Mouse (Mus musculus): ENCODE measurements around the gene Trim39.
A peak's percentile ranks its signal among the peaks of the same experiment; 100 is the strongest.

Gene Trim39

DNA sequence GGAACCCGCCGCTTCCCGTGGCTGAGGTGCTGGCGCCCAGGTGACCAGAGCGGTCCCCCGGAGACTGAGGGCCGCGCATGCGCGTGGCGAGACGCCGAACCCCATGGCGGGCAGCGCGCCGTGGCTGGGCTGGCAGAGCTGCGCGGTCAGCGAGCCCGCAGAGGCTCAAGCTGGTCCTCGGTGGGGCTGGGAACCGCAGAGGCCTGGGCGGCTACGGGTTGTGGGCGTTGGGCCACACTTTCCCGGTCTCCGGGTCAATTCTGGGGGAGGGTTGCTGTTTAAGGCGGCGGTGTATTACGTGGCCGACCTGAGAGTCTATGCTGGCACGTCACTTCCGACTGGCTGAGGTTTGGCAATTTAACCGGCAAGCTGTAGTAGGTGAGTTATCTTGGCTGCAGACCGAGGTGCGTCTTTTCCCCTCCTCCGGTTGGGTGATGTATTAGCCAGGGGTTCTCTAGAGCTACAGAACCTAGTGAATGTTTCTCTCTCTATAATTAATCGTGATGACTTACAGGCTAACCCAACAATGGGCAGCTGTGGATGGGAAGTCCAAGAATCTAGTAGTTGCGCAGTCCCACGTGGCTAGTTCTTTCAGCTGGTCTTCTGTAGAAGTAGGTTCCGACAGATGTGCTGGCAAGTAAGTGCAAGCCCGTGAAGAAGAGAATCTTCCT lies at the start of gene Trim39:
TSS of gene Trim39 (minus strand) at position 662 of the 671 bp plus-strand sequence.
- DNase-seq (ENCODE audit: low spot score) = peak; percentile 85

DNA sequence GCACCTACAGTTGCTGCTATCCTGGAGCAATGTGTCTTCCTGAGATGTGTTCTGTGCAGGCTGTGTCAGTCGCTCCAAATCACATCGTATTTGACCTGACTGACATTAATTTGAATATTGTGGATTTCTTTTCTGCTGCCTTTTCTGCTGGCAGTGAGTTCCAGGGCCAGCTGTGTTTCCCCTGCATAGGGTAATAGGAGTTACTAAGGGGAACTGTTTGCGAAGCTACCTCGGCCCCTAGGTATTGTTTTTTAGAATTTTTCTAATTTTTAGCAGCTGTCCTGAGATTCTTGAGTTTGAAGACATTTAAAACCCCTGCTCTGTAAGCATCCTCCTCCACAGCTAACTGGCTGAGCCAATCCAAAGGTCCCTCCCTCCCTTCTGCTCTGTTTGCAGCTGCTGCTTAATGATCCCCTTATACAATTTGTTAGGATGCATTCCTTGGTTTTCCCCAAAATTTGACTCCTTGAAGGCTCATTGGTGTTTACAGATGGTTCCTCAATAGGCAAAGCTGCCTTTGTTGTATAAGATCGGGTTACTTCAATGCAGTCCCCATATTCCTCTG lies 43.7 kb upstream of the Trim39 start:
- no peak for DNase-seq (ENCODE audit: low spot score)

DNA sequence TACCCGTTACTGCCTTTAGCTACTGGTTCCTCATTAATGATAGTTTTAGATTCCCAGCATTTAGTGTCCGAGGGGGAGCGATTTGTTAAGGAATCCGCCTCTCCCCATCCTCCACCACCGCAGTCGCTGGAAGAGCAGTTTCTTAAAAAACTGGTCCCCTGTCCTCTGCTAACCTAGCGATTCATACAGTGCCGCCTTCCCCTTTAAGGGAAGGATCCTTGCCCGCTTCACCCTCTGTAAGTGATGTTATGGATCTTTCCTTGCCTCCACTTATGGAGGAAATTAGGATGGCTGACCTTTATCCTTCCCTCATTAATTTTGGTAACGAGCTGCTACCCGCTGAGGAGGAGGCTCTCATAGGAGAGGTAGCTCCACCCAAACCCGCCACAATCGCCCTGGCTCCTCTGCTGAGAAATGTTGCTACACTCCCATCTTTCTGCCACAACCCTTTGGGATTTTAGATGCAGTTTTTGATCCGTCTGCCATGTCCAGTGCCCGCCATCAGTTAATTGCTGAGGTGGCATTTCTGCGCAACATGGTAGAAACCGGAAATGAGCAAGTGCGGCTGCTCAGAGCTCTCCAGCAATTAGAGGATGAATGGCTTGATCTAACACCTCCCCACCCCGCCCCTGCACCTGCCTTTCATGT lies 43.1 kb upstream of the Trim39 start:
- peak; percentile 66 for DNase-seq (ENCODE audit: low spot score)

DNA sequence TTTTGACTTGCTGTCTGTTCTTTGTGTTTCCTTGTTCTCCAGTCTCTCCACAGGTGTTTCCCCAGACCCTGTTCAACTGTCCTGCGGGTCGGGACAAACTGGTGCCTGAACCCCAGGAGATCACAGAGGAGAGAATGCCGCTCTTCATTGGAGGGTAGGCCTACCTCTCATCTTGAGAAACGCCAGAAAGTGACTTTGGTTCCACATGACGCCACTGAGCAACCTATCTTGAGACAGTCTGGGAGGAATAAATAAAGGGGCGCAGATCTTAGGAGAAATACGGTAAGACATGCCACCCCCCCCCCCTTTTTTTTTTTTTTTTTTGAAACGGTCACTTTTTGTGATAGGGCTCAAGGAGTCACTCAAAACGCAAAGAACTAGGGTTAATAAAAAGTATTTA lies 42.5 kb upstream of the Trim39 start:
- peak; percentile 47 for DNase-seq (ENCODE audit: low spot score)

DNA sequence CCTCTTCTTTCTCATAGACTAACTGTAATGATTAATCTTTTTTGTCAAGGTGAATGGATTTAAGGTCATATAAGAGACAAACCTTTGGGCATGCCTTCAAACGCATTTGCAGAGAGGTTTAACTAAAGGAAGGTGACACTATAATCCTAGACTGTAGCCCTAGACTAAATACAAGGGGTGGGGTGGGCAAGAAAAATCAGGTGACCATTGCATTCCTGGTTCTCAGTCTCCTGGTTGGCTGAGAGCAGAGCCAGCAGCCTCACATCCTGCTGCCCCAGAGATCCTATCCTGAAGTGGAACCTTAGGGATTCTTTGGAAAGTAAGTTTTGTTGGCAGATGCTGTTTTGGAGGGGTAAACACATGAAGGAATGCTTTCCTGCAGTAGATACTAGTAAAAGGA lies 37.2 kb upstream of the Trim39 start:
- DNase-seq (ENCODE audit: low spot score) = no peak

DNA sequence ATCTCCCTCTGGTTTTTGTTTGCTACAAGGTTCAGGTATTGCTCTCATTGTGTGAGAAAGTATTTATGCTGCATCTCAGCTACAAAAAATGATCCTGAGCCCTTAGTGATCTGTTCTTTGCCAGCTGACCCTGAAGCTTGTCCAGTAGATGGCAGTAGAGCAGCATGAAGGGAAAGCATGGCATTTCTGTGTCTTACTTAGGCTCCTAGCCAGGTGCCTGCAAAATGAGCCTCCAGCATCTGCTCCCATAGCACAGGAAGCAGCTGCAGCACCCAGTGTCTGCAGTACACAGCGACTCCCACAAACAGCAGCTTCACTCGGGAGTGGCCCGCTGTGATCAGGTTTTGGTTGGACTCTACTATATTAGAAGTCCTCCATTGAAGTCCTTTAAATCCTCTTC lies 36.8 kb upstream of the Trim39 start:
- DNase-seq (ENCODE audit: low spot score) = peak; percentile 90

DNA sequence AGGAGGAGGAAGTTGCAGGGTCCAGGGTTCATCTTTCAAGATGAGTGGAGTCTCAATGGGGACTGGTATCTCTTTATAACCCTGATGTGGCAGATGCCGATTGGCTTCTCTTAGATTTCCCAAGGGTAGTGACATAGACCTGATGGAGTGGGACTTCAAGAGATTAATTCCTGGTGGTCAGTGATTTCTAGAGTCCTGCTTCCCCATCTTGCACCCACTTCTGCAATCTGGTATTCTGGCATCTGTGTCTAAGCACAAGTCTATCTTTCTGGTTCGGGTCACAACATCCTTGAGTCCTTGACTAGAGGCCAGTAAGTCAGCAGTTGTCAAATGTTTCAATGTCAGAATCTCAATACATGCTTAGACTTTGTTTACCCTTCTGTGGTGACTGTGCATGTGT lies 14.3 kb upstream of the Trim39 start, which contains the start of gene H2-M10.2:
TSS of gene H2-M10.2 (minus strand) at position 101 of the 400 bp plus-strand sequence.
- DNase-seq (ENCODE audit: low spot score) = no peak

DNA sequence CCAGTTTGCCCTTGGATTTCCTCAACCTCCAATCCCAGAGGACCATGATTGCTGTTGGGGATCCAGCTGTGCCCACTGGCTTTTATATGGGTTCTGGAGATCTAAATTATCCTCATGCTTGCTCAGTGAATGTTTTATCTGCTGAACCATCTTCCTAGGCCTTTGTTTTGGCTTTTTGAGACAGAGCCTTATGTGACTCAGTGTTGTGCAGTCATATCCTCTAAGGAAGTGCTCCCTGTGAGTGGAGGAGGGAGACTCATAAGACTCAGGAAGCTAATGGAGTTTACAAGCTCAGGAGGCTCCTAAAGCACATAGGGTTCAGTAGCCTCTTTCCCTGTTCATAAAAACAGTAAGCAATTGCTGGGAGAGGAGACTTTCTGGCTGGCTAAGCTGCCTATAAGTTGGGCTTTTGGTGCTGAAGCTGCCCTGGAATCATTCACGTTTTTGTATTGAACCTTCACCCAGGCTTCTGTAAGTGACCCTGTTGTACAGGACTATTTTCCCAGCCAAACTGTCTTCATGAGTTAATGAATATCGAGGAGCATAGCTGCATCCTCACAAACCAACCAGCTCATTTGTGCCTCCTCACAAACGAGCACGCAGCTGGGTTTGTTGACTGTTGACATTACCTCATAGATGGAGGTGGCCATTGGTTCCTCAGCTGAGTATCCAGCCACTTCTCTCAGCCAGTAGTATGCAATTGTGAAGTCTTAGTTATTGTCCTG lies 9.6 kb upstream of the Trim39 start:
- no peak for DNase-seq (ENCODE audit: low spot score)

DNA sequence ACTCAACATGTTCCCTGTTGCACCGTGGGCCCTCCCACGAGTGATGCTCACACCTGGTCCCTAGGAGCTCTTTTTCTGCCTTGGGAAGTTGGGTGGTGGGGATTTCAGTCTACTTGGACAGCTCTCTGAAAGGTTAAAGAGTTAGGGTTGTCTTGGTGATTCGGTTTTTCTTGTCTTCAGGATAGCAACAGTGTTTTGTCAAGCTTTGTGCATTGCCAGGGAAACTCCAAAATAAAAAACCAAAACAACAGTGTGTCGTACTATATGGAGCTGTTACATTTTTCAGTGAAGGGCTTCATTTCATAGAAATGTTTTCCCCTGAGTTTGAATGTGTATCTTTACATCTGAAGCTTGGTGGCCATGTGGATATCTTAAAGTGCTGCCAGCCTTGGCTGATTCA lies 2.7 kb upstream of the Trim39 start:
- DNase-seq (ENCODE audit: low spot score) = no peak

DNA sequence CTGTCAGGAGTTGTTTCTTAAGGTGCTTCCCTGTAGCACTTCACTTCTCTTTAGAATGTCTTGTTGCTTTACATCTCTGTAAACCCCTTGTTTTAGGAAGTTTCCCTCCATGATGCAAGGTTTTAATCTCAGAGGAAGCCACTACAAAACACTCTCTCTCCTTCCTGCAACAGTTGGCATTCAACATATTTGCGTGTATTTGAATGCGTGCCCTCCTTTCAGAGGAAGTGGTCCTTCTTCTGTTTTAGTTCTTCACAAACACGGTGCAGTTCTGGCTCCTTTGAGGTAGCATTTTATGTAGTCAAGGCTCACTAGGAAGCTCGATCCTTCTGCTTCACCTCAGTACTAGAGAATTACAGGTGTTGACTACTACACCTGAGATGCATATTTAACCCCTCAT lies 1.7 kb upstream of the Trim39 start:
- no peak for DNase-seq (ENCODE audit: low spot score)

DNA sequence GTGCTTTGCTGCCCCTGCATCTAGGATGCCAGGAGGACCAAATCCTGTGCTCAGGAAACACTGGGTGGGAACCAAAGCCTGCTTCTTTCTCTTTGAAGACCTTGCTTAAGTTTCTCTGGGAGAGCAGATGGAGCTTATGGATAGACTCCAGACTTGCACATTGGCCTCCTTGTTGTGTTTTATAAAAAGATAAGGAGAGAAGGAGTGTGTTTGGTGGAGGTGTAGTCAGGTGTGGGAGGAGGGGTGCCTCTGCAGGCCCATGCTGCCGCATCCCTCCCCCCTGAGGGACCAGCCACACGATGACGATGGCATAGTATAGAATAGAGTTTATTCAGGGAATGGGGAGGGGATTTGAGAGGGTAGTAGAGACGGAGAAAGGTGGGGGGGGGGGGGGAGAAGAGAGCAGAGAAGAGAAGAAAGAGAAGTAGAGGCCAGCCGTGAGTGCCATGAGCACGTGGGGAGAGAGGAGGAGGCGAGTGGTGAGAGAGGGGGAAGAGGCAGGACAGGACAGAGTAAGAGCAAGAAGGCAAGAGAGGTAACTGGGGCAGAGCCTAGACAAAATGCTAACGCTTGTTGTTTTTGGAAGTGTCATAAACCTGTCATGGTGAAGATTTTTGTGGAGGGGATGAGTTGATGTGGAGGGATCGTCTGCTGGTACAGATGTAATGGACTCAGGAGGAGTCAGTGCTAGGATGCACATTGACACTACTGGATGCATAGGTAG lies 758 bp upstream of the Trim39 start:
- no peak for DNase-seq (ENCODE audit: low spot score)

DNA sequence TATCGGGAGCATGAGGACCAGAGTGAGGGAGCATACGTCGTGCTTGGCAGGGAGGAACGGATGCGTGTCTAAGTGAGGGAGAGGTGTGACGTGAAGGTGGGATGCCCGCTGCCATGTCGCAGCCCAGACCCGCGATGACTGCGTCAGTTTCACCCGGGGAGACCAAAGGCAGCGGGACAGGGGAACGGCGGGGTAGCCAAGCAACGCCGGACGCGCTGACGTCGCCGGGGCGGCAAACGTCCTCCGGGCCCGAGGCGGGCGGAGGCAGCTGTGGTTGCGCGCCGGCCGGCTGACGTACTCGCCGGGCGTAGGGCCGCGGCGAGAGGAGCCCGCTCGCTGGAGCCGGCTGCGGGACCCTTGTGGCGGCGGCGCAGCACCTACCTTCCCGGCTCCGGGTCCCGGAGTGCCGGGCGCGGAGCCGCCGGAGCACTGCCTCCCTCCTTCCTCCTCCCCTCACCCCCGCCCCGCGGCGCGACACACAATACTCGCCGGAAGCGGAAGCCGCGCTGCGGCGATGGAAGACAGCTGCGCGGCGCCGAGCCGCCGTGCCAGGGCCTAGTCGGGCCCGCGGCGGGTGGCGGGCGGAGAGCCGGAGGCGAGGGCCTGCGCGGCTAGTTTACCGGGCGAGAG lies 976 bp downstream of the Trim39 start:
- peak; percentile 88 for DNase-seq (ENCODE audit: low spot score)

DNA sequence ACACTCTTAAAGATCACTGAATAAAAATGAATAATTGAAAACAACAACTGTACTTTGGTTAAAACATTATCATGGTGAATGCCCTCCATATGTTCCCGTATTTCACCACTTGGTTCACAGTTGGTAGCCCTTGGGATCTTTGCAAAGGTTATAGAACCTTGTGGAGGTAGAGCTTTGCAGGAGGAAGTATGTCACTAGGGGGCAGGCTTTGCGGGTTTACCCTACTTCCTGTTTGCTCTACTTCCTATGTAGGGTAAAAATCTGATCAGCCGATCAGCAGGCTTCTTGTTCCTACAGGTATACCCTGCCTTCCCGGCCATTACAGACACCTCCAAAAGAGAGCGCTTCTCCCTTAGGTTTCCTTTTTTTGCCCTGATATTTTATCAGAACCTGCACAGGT lies 6.2 kb downstream of the Trim39 start:
- no peak for DNase-seq (ENCODE audit: low spot score)

DNA sequence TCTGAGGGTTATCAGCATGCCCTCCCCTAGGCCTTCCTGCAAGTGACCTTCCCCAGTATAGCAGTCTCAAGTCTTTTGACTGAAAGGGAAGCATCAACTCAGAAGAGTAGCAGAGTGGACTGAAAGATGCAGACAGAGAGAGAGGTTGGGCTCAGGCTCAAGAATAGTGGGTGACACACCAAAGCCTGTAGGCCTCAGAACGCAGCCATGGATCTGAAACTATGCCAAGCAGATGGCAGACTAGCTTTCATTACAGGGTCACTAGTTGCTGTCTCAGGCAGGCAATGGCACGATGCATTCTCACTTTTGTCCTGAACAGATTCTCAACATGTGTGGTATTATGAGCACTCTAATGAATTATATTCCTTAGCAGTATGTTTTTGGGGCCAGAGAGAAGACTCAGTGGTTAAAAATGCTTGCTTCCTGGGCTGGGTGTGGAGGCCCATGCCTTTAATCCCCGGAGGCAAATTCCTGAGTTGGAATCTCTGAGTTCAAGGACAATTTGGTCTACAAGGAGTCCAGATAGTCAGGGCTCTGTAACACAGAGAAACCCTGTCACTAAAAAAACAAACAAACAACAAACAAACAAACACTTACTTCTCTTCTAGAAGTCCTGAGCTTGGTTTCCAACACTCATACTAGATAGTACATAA lies 7.6 kb downstream of the Trim39 start:
- DNase-seq (ENCODE audit: low spot score) = no peak

DNA sequence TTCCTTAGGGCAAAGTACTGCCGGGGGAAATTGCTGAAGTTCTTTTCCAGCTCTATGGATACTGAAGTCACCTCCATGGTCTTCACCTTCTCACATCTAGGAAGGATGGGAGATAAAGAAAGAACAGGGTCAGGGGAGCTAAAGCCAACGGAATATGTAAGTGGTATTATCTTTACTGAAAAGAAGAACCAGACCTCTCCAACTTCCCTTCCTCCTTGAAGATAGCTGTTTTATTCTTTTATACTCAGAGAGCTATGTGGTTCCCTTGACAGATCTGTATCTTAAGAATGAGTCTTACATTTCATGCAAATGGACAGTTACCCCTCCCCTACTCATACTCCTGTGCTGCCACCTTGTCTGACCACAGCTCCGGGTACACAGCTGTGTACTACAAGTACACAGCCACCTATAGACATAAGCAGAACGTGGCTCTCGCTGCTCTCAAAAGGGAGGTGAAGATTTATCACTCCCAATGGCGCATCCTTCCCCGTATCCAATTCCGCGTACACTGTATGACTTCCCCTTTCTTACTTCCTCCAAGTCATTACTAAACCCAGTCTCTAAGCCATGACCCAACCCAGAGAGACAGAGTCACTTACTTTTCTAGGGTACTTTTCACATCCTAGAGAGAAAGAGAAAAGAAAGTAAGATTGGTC lies 10.4 kb downstream of the Trim39 start:
- DNase-seq (ENCODE audit: low spot score) = no peak

DNA sequence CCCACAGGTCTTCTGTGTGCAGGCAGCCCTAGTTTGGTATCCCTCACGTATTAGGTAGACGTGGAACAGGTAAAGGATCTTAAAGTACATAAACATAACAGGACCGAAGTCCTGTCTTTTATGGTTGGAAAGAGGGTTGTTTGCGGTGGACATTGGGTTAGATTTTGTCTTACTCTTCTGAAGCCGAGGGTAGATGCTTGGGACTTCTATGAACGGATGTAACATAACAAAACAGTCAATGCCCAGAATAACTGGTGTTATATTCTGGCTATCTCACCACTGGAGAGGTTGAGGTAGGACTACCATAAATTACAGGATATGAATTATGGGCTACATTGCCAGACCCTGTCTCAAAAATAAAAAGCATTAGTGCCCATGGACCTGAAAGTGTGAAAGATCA lies 14.1 kb downstream of the Trim39 start, which contains the start of gene Rpp21:
TSS of gene Rpp21 (minus strand) at position 101 of the 400 bp plus-strand sequence.
- DNase-seq (ENCODE audit: low spot score) = no peak

DNA sequence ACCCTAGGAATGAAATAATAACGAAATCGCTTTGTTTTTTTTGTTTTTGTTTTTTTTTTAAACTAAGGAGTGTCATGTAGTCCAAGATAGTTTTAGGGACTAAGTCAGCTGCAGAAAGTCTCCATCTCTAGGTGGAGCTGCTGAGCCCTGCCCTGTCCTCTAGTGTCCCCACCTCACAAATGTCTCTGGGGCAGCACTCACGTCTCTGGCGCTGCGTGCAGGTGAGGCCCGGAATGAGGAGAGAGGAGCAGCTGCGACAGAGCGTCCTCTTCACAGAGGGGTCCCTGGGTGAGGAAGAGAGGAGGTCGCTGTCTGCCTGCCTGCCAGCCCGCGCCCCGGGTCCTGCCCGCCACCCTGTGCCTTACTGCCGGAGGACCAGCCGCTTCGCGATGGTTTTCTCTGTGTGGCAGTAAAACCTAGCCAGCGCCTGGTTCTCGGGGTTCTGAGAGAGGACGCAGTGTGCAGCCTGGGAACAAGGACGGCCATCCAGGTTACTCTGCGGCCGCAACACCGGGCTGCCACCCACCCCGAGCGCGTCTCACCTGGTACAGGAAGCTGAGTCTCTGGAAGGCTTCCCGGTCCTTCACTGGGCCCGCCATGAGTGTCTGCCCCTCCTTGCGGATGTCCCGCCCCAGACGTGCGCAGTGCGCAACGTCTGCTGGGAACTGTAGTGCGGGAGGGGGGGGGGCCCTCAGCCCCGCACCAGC lies 14.7 kb downstream of the Trim39 start:
- peak; percentile 79 for DNase-seq (ENCODE audit: low spot score)

DNA sequence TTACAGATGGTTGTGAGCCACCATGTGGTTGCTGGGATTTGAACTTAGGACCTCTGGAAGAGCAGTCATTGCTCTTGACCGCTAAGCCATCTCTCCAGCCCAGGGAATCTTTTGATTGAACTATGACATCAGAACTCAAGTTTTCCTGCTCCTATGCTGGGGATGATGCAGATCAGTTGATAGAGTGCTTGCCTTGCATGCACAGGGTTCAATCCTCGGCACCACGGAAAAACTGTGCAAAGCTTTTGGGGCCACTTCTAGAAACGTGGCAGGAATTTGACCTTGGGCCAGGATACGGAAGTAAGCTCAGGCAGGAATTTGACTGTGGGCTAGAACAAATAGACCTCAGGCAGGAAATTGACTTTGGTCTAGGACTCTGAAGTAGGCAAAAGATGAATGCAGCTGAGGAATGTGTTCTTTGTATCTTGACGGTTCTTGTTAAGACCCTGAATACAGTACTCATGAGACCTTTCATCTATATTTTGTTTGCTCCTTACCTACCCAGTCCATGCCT lies 18.9 kb downstream of the Trim39 start:
- no peak for DNase-seq (ENCODE audit: low spot score)

DNA sequence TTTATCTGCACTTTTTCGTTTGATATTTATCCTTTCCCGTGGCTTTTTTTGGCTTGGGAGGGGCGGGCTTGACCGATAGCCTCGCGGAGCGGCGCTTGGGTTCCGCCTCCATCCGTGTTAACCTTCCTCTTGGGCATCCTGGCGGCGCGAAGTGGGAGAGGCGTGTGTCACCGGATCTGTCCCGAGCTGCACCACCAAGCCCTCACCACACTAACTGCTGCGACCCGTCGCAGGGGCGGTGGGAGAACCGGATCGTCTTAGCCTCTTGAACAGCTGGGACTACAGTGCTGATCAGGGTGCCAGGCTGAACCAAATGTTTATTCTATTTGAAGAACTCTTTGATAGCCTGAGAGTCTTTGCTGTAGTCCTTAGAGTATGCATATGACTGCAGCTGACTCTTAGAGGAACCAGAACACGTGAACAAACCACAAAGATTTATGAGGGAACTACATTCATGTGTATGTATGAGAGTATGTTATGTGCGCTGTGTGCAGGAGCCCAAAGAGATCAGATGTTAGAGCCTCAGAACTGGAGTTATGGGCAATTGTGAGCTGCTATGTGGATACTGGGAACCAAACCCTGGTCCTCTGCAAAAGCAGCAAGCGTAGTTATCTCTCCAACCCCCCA lies 19.7 kb downstream of the Trim39 start:
- peak; percentile 54 for DNase-seq (ENCODE audit: low spot score)
